Mouse (Mus musculus): Measurements from ENCODE around the gene AW209491. TPM values are rescaled to one million over a fixed set of nuclear protein-coding genes. Genes with fewer than 3 reads are reported as not detected.
A peak's percentile ranks its signal among the peaks of the same experiment; 100 is the strongest.

Gene AW209491
- 27.9 and 32.2 TPM in 2 replicates for polyA plus RNA-seq (2014; fragmentation: Nextera tagmentation; extraction: Ambion mirVana)

GRCm38 (mm10) chr13:14629726-14630641, at the start of gene AW209491:
AW209491 (plus strand) TSS chr13:14630154.
- under 1% methylated on average over 29 of the region's 29 CpGs for WGBS
- Histone ChIP-seq H3K27me3 (replicated peaks; ENCODE audit: control insufficient read depth, insufficient read depth, low read length) (no peaks in the 10 kb centered on the region), H3K9ac (ENCODE audit: low read length) (peak within 1 kb of the TSS; percentile 73), H3K4me3 (ENCODE audit: low read depth, low read length) (peak within 1 kb of the TSS; percentile 74), H3K4me1 (replicated peaks; ENCODE audit: control insufficient read depth, insufficient read depth, low read length) (peaks cover 5% of the 10 kb centered on the region; the same call in 1 of the 2 replicates), H3K4me2 (ENCODE audit: low read length) (peak within 1 kb of the TSS; percentile 80), H3K36me3 (ENCODE audit: control insufficient read depth, insufficient read depth, low read length) (peaks cover 30% of the 10 kb centered on the region), H3K27ac (ENCODE audit: low read depth) (peak within 1 kb of the TSS; percentile 74), H3K9me3 (ENCODE audit: control insufficient read depth, low read length) (no peaks in the 10 kb centered on the region)
- DNase-seq (ENCODE audit: low spot score) (peak; percentile 95), ATAC-seq (replicated peaks; ENCODE audit: low FRiP score, low TSS enrichment, low read depth) (peak; percentile 96)

DNA sequence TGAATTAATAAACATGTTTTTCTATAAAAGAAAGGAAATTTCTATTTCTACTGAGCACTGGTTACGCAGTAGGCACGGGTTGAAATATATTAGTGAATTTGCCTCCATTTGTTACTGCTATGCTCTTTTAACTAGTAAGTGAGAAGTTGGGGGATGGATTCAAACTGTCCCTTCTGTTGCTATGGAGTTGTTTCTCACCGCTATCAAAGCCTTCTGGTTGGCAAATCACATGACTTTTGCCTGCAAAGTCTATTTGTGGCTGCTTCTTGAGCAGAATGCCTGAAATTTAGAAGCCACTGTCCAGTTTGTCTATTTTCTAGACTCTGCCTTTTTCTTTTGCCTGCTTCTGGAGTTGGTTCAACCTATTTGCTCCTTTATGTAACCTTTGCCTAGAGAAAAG, 49.6 kb upstream of the AW209491 start:
- whole genome bisulfite sequencing = 72% methylated on average over 3 of the region's 3 CpGs
- H3K27me3 ChIP-seq (replicated peaks; ENCODE audit: control insufficient read depth, insufficient read depth, low read length) = no peaks in the 10 kb centered on the region
- DNase-seq (ENCODE audit: low spot score) (no peak), ATAC-seq (replicated peaks; ENCODE audit: low FRiP score, low TSS enrichment, low read depth) (no peak)
- no peaks in the 10 kb centered on the region for H3K4me1 ChIP-seq (replicated peaks; ENCODE audit: control insufficient read depth, insufficient read depth, low read length)
- no peak overlapping the region for H3K4me3 ChIP-seq (ENCODE audit: low read depth, low read length)
- H3K27ac ChIP-seq (ENCODE audit: low read depth) = no peak overlapping the region
- no peaks in the 10 kb centered on the region for H3K9me3 ChIP-seq (ENCODE audit: control insufficient read depth, low read length)
- H3K36me3 ChIP-seq (ENCODE audit: control insufficient read depth, insufficient read depth, low read length) = no peaks in the 10 kb centered on the region
- no peak overlapping the region for H3K9ac ChIP-seq (ENCODE audit: low read length)
- no peak overlapping the region for H3K4me2 ChIP-seq (ENCODE audit: low read length)

- no peaks in the 10 kb centered on the region for H3K36me3 ChIP-seq (ENCODE audit: control insufficient read depth, insufficient read depth, low read length)
- no peaks in the 10 kb centered on the region for H3K27me3 ChIP-seq (replicated peaks; ENCODE audit: control insufficient read depth, insufficient read depth, low read length)
- no peaks in the 10 kb centered on the region for H3K4me1 ChIP-seq (replicated peaks; ENCODE audit: control insufficient read depth, insufficient read depth, low read length)
- 97% methylated on average over 2 of the region's 2 CpGs for WGBS
- ATAC-seq (replicated peaks; ENCODE audit: low FRiP score, low TSS enrichment, low read depth) = no peak
- H3K4me2 ChIP-seq (ENCODE audit: low read length) = no peak overlapping the region
- no peak overlapping the region for H3K9ac ChIP-seq (ENCODE audit: low read length)
- no peak overlapping the region for H3K27ac ChIP-seq (ENCODE audit: low read depth)
- no peaks in the 10 kb centered on the region for H3K9me3 ChIP-seq (ENCODE audit: control insufficient read depth, low read length)
- H3K4me3 ChIP-seq (ENCODE audit: low read depth, low read length) = no peak overlapping the region
- no peak for DNase-seq (ENCODE audit: low spot score)
Measured at GRCm38 (mm10) chr13:14602744-14603143, 27.2 kb upstream of the AW209491 start.

- Histone ChIP-seq H3K27ac (ENCODE audit: low read depth) (no peak overlapping the region), H3K27me3 (replicated peaks; ENCODE audit: control insufficient read depth, insufficient read depth, low read length) (no peaks in the 10 kb centered on the region), H3K36me3 (ENCODE audit: control insufficient read depth, insufficient read depth, low read length) (peaks cover 17% of the 10 kb centered on the region), H3K9me3 (ENCODE audit: control insufficient read depth, low read length) (no peaks in the 10 kb centered on the region), H3K9ac (ENCODE audit: low read length) (no peak overlapping the region), H3K4me3 (ENCODE audit: low read depth, low read length) (no peak overlapping the region), H3K4me1 (replicated peaks; ENCODE audit: control insufficient read depth, insufficient read depth, low read length) (no peaks in the 10 kb centered on the region), H3K4me2 (ENCODE audit: low read length) (no peak overlapping the region)
- no peak for ATAC-seq (replicated peaks; ENCODE audit: low FRiP score, low TSS enrichment, low read depth)
- DNase-seq (ENCODE audit: low spot score) = no peak
Measured at GRCm38 (mm10) chr13:14607616-14608015, 22.3 kb upstream of the AW209491 start.

DNA sequence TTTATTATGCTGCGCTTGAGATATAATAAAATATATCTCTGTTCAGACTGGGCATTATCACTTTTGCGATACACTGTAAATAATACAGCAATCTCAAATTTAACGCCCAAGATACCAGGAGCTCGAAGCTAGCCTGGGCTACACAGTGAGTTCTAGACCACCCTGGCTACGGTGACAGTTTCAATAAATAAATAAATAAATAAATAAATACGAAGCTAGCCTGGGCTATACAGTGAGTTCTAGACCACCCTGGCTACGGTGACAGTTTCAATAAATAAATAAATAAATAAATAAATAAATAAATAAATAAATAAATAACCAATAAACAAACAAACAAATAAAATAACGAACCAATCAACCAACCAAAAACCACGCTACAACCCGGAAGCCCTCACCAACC, 17.5 kb upstream of the AW209491 start:
- peak overlapping the region; percentile 57 for H3K9ac ChIP-seq (ENCODE audit: low read length)
- H3K4me3 ChIP-seq (ENCODE audit: low read depth, low read length) = peak overlapping the region; percentile 97
- peak; percentile 71 for ATAC-seq (replicated peaks; ENCODE audit: low FRiP score, low TSS enrichment, low read depth)
- H3K9me3 ChIP-seq (ENCODE audit: control insufficient read depth, low read length) = no peaks in the 10 kb centered on the region
- 3% methylated on average over 10 of the region's 10 CpGs for WGBS
- H3K4me1 ChIP-seq (replicated peaks; ENCODE audit: control insufficient read depth, insufficient read depth, low read length) = no peaks in the 10 kb centered on the region
- peaks cover 28% of the 10 kb centered on the region for H3K36me3 ChIP-seq (ENCODE audit: control insufficient read depth, insufficient read depth, low read length)
- no peak for DNase-seq (ENCODE audit: low spot score)
- no peaks in the 10 kb centered on the region for H3K27me3 ChIP-seq (replicated peaks; ENCODE audit: control insufficient read depth, insufficient read depth, low read length)
- H3K4me2 ChIP-seq (ENCODE audit: low read length) = peak overlapping the region; percentile 62
- peak overlapping the region; percentile 62; the same call in 1 of the 2 replicates for H3K27ac ChIP-seq (ENCODE audit: low read depth)

DNA sequence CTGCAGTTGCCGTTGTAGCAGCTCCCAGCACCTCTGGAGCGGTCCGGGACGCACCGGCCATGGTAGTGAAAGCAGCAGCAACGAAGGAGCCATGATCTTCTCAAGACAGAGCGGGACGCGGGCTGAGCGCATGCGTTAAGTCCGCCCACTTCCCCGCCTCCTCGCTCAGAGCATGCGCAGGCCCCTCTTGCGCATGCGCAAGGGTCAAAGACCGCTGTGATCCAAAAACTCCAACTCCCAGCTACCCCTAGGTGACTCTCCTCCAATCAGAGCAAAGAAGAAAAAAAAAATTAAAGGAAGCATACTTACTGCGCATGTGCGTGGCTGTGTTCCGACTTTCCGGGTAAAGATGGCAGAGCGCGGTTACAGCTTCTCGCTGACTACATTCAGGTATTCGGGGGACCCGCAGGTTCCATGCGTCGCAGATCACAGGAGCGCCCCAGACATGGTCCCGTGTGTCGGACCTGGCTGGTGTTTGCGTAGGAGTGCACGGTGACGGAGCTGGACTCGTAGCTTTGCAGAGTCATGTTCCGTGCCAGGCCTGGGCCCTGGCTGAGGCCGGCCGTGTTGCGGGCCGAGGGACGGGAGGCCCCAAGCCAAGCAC, 16.9 kb upstream of the AW209491 start, which contains the start of the genes Mrpl32 and Psma2:
TSS of gene Mrpl32 (minus strand) at position 240 of the 604 bp plus-strand sequence.
TSS of gene Psma2 (plus strand) at position 315 of the 604 bp plus-strand sequence.
- H3K27me3 ChIP-seq (replicated peaks; ENCODE audit: control insufficient read depth, insufficient read depth, low read length) = no peaks in the 10 kb centered on the region
- H3K4me3 ChIP-seq (ENCODE audit: low read depth, low read length) = peak within 1 kb of the TSS; percentile 97
- peaks cover 32% of the 10 kb centered on the region for H3K36me3 ChIP-seq (ENCODE audit: control insufficient read depth, insufficient read depth, low read length)
- peak within 1 kb of the TSS; percentile 62; the same call in 1 of the 2 replicates for H3K27ac ChIP-seq (ENCODE audit: low read depth)
- peak; percentile 96 for DNase-seq (ENCODE audit: low spot score)
- H3K4me2 ChIP-seq (ENCODE audit: low read length) = peak within 1 kb of the TSS; percentile 62
- no peaks in the 10 kb centered on the region for H3K4me1 ChIP-seq (replicated peaks; ENCODE audit: control insufficient read depth, insufficient read depth, low read length)
- H3K9me3 ChIP-seq (ENCODE audit: control insufficient read depth, low read length) = no peaks in the 10 kb centered on the region
- ATAC-seq (replicated peaks; ENCODE audit: low FRiP score, low TSS enrichment, low read depth) = peak; percentile 99
- H3K9ac ChIP-seq (ENCODE audit: low read length) = peak within 1 kb of the TSS; percentile 93
- WGBS = under 1% methylated on average over 42 of the region's 42 CpGs

DNA sequence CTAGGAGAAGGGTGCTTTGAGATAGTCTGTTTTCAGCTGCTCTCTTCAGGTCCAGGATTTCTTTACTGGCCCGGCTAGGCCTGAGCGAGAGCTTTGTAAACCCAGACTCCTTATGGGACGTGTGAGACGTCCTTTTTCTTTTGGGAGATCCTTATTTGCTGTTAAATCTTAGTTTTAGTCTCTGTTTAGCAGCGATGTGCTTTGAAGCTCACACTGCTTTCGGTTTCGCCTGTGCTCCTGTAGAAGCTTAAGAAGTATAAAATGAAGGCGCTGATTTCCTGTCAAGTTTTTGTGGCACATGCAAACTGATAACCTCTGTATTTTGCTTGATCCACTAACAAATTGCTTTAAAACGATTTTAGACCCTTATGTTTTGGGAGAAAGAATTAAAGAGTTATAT, 16.4 kb upstream of the AW209491 start:
- WGBS = 1% methylated on average over 9 of the region's 9 CpGs
- DNase-seq (ENCODE audit: low spot score) = no peak
- peak overlapping the region; percentile 60; the same call in 1 of the 2 replicates for H3K27ac ChIP-seq (ENCODE audit: low read depth)

DNA sequence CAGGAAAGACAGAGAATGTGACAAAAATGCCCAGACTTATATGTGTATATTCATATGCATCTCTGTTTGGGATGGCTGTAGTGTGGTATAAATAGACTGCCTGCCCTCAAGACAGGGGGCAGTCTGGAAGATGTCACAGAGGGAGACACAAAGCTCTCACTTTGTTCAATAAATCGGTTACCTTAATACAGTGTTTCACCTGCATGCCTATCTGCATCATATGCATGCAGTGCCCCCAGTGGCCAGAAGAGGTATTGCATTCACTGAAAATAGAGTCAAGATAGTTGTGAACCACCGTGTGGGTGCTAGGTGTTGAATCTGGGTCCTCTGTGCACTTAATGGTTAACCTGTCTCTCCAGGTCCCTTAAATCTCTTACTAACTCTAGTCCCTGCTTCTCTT, 11.2 kb upstream of the AW209491 start:
- Histone ChIP-seq H3K4me3 (ENCODE audit: low read depth, low read length) (no peak overlapping the region), H3K36me3 (ENCODE audit: control insufficient read depth, insufficient read depth, low read length) (peaks cover 59% of the 10 kb centered on the region), H3K4me1 (replicated peaks; ENCODE audit: control insufficient read depth, insufficient read depth, low read length) (no peaks in the 10 kb centered on the region), H3K9ac (ENCODE audit: low read length) (no peak overlapping the region), H3K27me3 (replicated peaks; ENCODE audit: control insufficient read depth, insufficient read depth, low read length) (no peaks in the 10 kb centered on the region), H3K27ac (ENCODE audit: low read depth) (no peak overlapping the region), H3K9me3 (ENCODE audit: control insufficient read depth, low read length) (no peaks in the 10 kb centered on the region), H3K4me2 (ENCODE audit: low read length) (no peak overlapping the region)
- DNase-seq (ENCODE audit: low spot score) (peak; percentile 82), ATAC-seq (replicated peaks; ENCODE audit: low FRiP score, low TSS enrichment, low read depth) (0 out of 2 replicates have a peak, but pooled peaks have one; percentile 29)
- 34% methylated on average over 2 of the region's 2 CpGs for WGBS

More for the DNA sequence above, 16.4 kb upstream of the AW209491 start:
- no peak for ATAC-seq (replicated peaks; ENCODE audit: low FRiP score, low TSS enrichment, low read depth)
- H3K9me3 ChIP-seq (ENCODE audit: control insufficient read depth, low read length) = no peaks in the 10 kb centered on the region
- no peaks in the 10 kb centered on the region for H3K4me1 ChIP-seq (replicated peaks; ENCODE audit: control insufficient read depth, insufficient read depth, low read length)
- no peaks in the 10 kb centered on the region for H3K27me3 ChIP-seq (replicated peaks; ENCODE audit: control insufficient read depth, insufficient read depth, low read length)
- H3K4me3 ChIP-seq (ENCODE audit: low read depth, low read length) = peak overlapping the region; percentile 97
- H3K36me3 ChIP-seq (ENCODE audit: control insufficient read depth, insufficient read depth, low read length) = peaks cover 37% of the 10 kb centered on the region
- H3K9ac ChIP-seq (ENCODE audit: low read length) = peak overlapping the region; percentile 93
- H3K4me2 ChIP-seq (ENCODE audit: low read length) = peak overlapping the region; percentile 60

Data from intestine, embryonic 14.5 days (tissue).